Mouse (Mus musculus): ENCODE measurements around the gene Tas2r126. TPM values are rescaled to one million over a fixed set of nuclear protein-coding genes. Genes with fewer than 3 reads are reported as not detected.
"Not testable (repeated sequence)": the region's sequence is repeated elsewhere in the genome, so short reads cannot be mapped to it uniquely, and the experiment has no call there.

The Tas2r126 gene
- polyA plus RNA-seq, 1 experiment from 2014 or later, result not detected

GRCm38 (mm10) chr6:42424472-42424871, 9.9 kb upstream of the Tas2r126 start:
- no peak for ATAC-seq (ENCODE audit: insufficient read depth)
- Histone ChIP-seq H3K9me3 (replicated peaks) (no peaks in the 10 kb centered on the region), H3K36me3 (replicated peaks) (no peaks in the 10 kb centered on the region), H3K4me2 (no peak overlapping the region), H3K27me3 (no peaks in the 10 kb centered on the region), H3K27ac (replicated peaks) (no peak overlapping the region), H3K9ac (no peak overlapping the region), H3K4me3 (replicated peaks) (no peak overlapping the region), H3K4me1 (replicated peaks) (no peaks in the 10 kb centered on the region)
- WGBS (ENCODE audit: insufficient replicate concordance), result 48% methylated on average over 3 of the region's 3 CpGs

DNA sequence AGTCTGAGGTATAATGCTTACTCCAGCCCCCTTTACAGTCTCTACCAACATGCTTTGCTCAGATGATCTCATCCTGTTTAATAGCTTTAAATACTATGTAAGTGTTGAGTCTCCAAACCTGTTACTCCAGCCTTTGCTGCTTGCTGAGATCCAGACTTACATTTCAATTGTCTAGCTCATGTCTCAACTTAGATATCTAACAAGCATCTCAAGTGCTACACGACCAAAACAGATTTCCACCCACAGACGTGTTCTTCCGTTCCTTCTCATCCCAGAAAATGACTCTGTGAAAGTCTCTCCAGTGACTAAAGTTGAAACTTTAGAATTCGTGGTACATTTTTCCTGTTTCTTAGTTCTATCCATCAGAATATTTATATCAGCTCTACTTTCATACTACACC, 8.0 kb upstream of the Tas2r126 start:
- no peaks in the 10 kb centered on the region for H3K36me3 ChIP-seq (replicated peaks)
- no peak for ATAC-seq (ENCODE audit: insufficient read depth)
- no peaks in the 10 kb centered on the region for H3K9me3 ChIP-seq (replicated peaks)
- H3K27me3 ChIP-seq, result no peaks in the 10 kb centered on the region
- H3K9ac ChIP-seq, result no peak overlapping the region
- H3K4me2 ChIP-seq, result no peak overlapping the region
- H3K27ac ChIP-seq (replicated peaks), result no peak overlapping the region
- H3K4me3 ChIP-seq (replicated peaks), result no peak overlapping the region
- no peaks in the 10 kb centered on the region for H3K4me1 ChIP-seq (replicated peaks)
- 59% methylated on average over 4 of the region's 4 CpGs for WGBS (ENCODE audit: insufficient replicate concordance)

DNA sequence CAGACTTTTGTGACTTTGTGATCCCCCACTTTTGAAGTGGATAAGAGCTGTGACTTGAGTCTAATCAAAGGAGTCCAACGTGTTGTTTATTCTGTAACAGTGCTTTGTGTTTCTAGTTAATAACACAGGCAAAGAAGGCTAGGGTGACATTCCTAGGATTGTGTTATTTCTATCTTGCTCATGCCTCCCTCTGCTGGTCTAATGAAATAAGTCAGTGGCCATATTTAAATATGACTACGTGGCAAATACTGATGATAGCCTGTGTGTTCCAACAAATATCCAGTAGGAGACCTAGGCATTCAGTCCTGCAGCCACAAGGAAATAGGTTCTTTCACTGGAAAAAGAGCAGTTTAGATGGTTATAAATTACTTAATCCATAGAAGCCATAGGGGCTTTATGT, 781 bp upstream of the Tas2r126 start:
- ATAC-seq (ENCODE audit: insufficient read depth), result no peak
- no peak overlapping the region for H3K27ac ChIP-seq (replicated peaks)
- H3K36me3 ChIP-seq (replicated peaks), result no peaks in the 10 kb centered on the region
- H3K9me3 ChIP-seq (replicated peaks), result no peaks in the 10 kb centered on the region
- 39% methylated on average over 2 of the region's 2 CpGs for WGBS (ENCODE audit: insufficient replicate concordance)
- H3K4me1 ChIP-seq (replicated peaks), result no peaks in the 10 kb centered on the region
- H3K27me3 ChIP-seq, result no peaks in the 10 kb centered on the region
- no peak overlapping the region for H3K9ac ChIP-seq
- no peak overlapping the region for H3K4me2 ChIP-seq
- no peak overlapping the region for H3K4me3 ChIP-seq (replicated peaks)

- Histone ChIP-seq H3K9ac (no peak overlapping the region), H3K27me3 (no peaks in the 10 kb centered on the region), H3K4me1 (replicated peaks) (no peaks in the 10 kb centered on the region), H3K9me3 (replicated peaks) (no peaks in the 10 kb centered on the region), H3K27ac (replicated peaks) (no peak overlapping the region), H3K36me3 (replicated peaks) (no peaks in the 10 kb centered on the region), H3K4me2 (no peak overlapping the region), H3K4me3 (replicated peaks) (no peak overlapping the region)
- 36% methylated on average over 2 of the region's 2 CpGs for WGBS (ENCODE audit: insufficient replicate concordance)
- ATAC-seq (ENCODE audit: insufficient read depth), result no peak
Observed at GRCm38 (mm10) chr6:42435490-42435889, 1.2 kb downstream of the Tas2r126 start.

DNA sequence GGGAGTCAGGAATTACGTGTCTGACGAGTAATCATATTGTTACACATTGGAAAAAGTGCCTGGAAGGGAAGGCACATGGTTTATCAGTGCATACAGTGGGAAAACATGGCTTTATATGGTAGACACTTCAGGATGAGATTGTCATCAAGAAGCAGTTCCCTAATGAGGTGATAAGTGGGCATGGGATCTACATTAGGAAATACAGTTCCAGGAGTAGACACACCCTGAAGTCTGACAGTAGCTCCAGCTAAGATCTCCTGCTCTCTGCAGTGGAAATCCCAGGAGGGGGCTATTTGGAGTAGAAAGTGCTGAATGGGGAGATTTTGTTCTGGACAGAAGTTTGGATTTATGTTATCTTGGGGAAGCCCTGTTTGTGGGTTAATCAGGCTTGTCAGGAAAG, 7.1 kb downstream of the Tas2r126 start:
- no peak for ATAC-seq (ENCODE audit: insufficient read depth)
- Histone ChIP-seq H3K36me3 (replicated peaks) (no peaks in the 10 kb centered on the region), H3K4me1 (replicated peaks) (no peaks in the 10 kb centered on the region), H3K27ac (replicated peaks) (no peak overlapping the region), H3K27me3 (no peaks in the 10 kb centered on the region), H3K4me3 (replicated peaks) (no peak overlapping the region), H3K9me3 (replicated peaks) (no peaks in the 10 kb centered on the region), H3K9ac (no peak overlapping the region), H3K4me2 (no peak overlapping the region)
- whole genome bisulfite sequencing (ENCODE audit: insufficient replicate concordance), result 42% methylated on average over 2 of the region's 2 CpGs

- Histone ChIP-seq H3K9me3 (replicated peaks) (no peaks in the 10 kb centered on the region), H3K27ac (replicated peaks) (no peak overlapping the region), H3K4me2 (no peak overlapping the region), H3K27me3 (no peaks in the 10 kb centered on the region), H3K4me1 (replicated peaks) (no peaks in the 10 kb centered on the region), H3K9ac (no peak overlapping the region), H3K36me3 (replicated peaks) (no peaks in the 10 kb centered on the region), H3K4me3 (replicated peaks) (no peak overlapping the region)
- 56% methylated on average over 2 of the region's 2 CpGs for WGBS (ENCODE audit: insufficient replicate concordance)
- no peak for ATAC-seq (ENCODE audit: insufficient read depth)
Observed at GRCm38 (mm10) chr6:42444491-42444890, 10.2 kb downstream of the Tas2r126 start.

GRCm38 (mm10) chr6:42447381-42447780, 13.0 kb downstream of the Tas2r126 start:
- no peaks in the 10 kb centered on the region for H3K27me3 ChIP-seq
- H3K27ac ChIP-seq (replicated peaks), result no peak overlapping the region
- no peaks in the 10 kb centered on the region for H3K9me3 ChIP-seq (replicated peaks)
- no peak overlapping the region for H3K4me3 ChIP-seq (replicated peaks)
- no peak overlapping the region for H3K4me2 ChIP-seq
- 58% methylated on average over 2 of the region's 2 CpGs for WGBS (ENCODE audit: insufficient replicate concordance)
- H3K36me3 ChIP-seq (replicated peaks), result no peaks in the 10 kb centered on the region
- no peaks in the 10 kb centered on the region for H3K4me1 ChIP-seq (replicated peaks)
- H3K9ac ChIP-seq, result no peak overlapping the region
- no peak for ATAC-seq (ENCODE audit: insufficient read depth)

DNA sequence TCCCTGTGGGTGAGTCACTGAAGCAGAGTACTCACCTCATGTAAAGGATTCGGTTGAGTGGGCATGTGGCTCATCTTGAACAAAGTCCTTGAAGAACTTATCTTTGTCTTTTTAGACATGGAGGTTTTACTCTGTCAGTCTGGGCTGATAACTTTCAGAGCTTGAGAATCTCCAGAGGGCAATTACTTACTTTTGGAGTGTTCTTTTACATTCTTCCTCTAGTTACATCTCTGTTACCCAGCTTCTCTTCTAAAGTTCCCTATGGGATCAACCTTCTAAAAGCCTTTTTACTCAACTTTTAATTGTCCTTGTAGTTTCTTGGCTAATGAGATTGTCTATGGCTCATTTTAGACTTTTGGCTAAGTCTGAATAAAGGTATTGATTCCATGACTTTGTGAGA, 30.8 kb downstream of the Tas2r126 start, which contains the start of gene Olfr458:
TSS of gene Olfr458 (minus strand) at position 101 of the 400 bp plus-strand sequence.
- no peak for ATAC-seq (ENCODE audit: insufficient read depth)
- Histone ChIP-seq H3K4me3 (replicated peaks) (no peak within 1 kb of the TSS), H3K27me3 (no peaks in the 10 kb centered on the region)

DNA sequence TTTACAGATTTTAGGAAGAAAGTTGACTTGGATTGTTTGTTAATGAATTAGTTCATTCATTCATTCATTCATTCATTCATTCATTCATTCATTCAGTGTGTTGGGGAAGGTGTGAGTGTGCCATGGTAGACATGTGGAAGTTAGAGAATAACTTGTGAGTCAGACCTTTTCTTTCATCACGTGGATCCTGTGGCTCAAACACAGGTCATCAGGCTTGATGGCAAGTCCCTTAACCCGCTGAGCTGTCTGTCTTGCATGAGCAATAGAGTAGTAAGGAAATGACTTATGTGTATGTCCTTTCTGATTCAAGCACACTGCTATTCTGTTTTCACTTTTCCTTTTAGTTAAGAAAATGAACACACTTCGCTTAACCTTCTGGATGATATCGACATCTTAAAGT, 36.2 kb downstream of the Tas2r126 start:
- no peak overlapping the region for H3K9ac ChIP-seq

More for the DNA sequence above, 30.8 kb downstream of the Tas2r126 start, which contains the start of gene Olfr458:
- WGBS (ENCODE audit: insufficient replicate concordance), result 53% methylated on average over 1 of the region's 1 CpGs
- no peaks in the 10 kb centered on the region for H3K36me3 ChIP-seq (replicated peaks)
- H3K27ac ChIP-seq (replicated peaks), result no peak within 1 kb of the TSS
- H3K4me1 ChIP-seq (replicated peaks), result no peaks in the 10 kb centered on the region
- H3K9me3 ChIP-seq (replicated peaks), result no peaks in the 10 kb centered on the region
- H3K9ac ChIP-seq, result no peak within 1 kb of the TSS
- H3K4me2 ChIP-seq, result no peak within 1 kb of the TSS

GRCm38 (mm10) chr6:42471298-42471697, 37.0 kb downstream of the Tas2r126 start:
- not testable (repeated sequence) for H3K9ac ChIP-seq; H3K36me3 ChIP-seq (replicated peaks); ATAC-seq (ENCODE audit: insufficient read depth); H3K27me3 ChIP-seq; H3K4me2 ChIP-seq; H3K9me3 ChIP-seq (replicated peaks); H3K4me1 ChIP-seq (replicated peaks); H3K4me3 ChIP-seq (replicated peaks); H3K27ac ChIP-seq (replicated peaks)
- WGBS (ENCODE audit: insufficient replicate concordance), result 78% methylated on average over 4 of the region's 4 CpGs

More for the DNA sequence above, 36.2 kb downstream of the Tas2r126 start:
- no peaks in the 10 kb centered on the region for H3K36me3 ChIP-seq (replicated peaks)
- H3K4me2 ChIP-seq, result no peak overlapping the region
- H3K27ac ChIP-seq (replicated peaks), result no peak overlapping the region
- H3K9me3 ChIP-seq (replicated peaks), result no peaks in the 10 kb centered on the region
- no peak for ATAC-seq (ENCODE audit: insufficient read depth)
- H3K27me3 ChIP-seq, result no peaks in the 10 kb centered on the region
- H3K4me1 ChIP-seq (replicated peaks), result no peaks in the 10 kb centered on the region
- 74% methylated on average over 4 of the region's 4 CpGs for WGBS (ENCODE audit: insufficient replicate concordance)
- no peak overlapping the region for H3K4me3 ChIP-seq (replicated peaks)

DNA sequence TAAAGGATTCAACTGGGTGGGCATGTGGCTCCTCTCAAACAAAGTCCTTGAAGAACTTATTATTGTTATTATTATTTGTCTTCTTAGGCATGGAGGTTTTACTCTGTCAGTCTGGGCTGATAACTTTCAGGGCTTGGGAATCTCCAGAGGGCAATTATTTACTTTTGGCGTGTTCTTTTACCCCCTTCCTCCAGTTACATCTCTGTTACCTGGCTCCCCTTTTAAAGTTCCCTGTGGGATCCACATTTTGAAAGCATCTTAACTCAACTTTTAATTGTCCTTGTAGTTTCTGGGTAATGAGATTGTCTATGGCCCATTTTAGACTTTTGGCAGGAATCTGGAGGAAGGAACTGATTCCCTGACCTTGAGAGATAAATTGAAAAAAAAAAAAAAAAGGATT, 41.9 kb downstream of the Tas2r126 start, which contains the start of gene Olfr457:
TSS of gene Olfr457 (minus strand) at position 101 of the 400 bp plus-strand sequence.
- Histone ChIP-seq H3K4me2 (no peak within 1 kb of the TSS), H3K4me1 (replicated peaks) (no peaks in the 10 kb centered on the region), H3K9ac (no peak within 1 kb of the TSS), H3K9me3 (replicated peaks) (no peaks in the 10 kb centered on the region), H3K27me3 (no peaks in the 10 kb centered on the region), H3K4me3 (replicated peaks) (no peak within 1 kb of the TSS), H3K27ac (replicated peaks) (no peak within 1 kb of the TSS), H3K36me3 (replicated peaks) (no peaks in the 10 kb centered on the region)
- no peak for ATAC-seq (ENCODE audit: insufficient read depth)
- 60% methylated on average over 1 of the region's 1 CpGs for WGBS (ENCODE audit: insufficient replicate concordance)

DNA sequence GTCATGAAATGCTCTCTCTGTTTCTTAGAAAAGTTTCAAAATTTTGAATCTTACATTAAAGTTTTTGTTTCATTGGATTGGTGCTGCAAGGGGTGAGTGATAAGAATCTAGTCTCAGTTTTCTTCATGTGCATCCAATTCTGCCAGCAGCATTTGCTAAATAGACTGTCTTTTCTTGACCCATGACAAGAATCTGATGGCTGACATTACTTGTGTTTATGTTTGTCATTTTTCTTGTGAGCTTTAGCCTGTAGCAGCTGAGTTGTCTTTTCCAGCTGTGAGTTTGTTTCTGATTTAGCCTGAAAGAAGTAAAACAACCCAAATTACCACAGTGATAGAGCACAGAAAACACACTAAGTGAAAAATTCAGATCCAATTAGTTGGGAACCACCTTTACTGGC, 50.3 kb downstream of the Tas2r126 start:
- H3K9ac ChIP-seq, result no peak overlapping the region
- H3K9me3 ChIP-seq (replicated peaks), result no peaks in the 10 kb centered on the region
- no peak overlapping the region for H3K4me3 ChIP-seq (replicated peaks)
- no peaks in the 10 kb centered on the region for H3K27me3 ChIP-seq
- H3K27ac ChIP-seq (replicated peaks), result no peak overlapping the region
- H3K4me2 ChIP-seq, result no peak overlapping the region
- H3K36me3 ChIP-seq (replicated peaks), result no peaks in the 10 kb centered on the region
- no peak for ATAC-seq (ENCODE audit: insufficient read depth)
- no peaks in the 10 kb centered on the region for H3K4me1 ChIP-seq (replicated peaks)

Data from liver, embryonic 15.5 days (tissue).